Mouse (Mus musculus) liver, embryonic 11.5 days (tissue): Measurements from ENCODE around the gene Mypn. TPM values are rescaled to one million over a fixed set of nuclear protein-coding genes. Genes with fewer than 3 reads are reported as not detected.

Experiments
- ATAC-seq: fragments of 200-750 bp; cut with Nextera tagmentation; replicated peaks from 2 replicates; pipeline ENCODE4 v1.8.0; 2017; ENCODE audit warnings: moderate number of reproducible peaks, mild to moderate bottlenecking, moderate TSS enrichment, moderate library complexity; ENCODE audit not compliant: low FRiP score
- DNase-seq: peaks from one replicate; pipeline ENCODE4 v3.0.0-alpha.2; 2017; ENCODE audit warnings: low spot score
- H3K27ac ChIP-seq: fragments of 300-500 bp; sonication (generic); 2 replicates; pipeline ENCODE4 v1.5.1; 2014; ENCODE audit warnings: mild to moderate bottlenecking, low read depth, low read length, control low read depth
- H3K27me3 ChIP-seq: fragments of 300-500 bp; sonication (generic); replicated peaks from 2 replicates; pipeline ENCODE4 v1.6.1; 2014; ENCODE audit warnings: low read length, mixed read lengths; ENCODE audit not compliant: control insufficient read depth, insufficient read depth
- H3K36me3 ChIP-seq: fragments of 300-500 bp; sonication (generic); 2 replicates; pipeline ENCODE4 v1.6.1; 2014; ENCODE audit warnings: mild to moderate bottlenecking, low read length, moderate library complexity, mixed read lengths; ENCODE audit not compliant: control insufficient read depth, insufficient read depth
- H3K4me1 ChIP-seq: fragments of 300-500 bp; sonication (generic); replicated peaks from 2 replicates; pipeline ENCODE4 v1.6.1; 2014; ENCODE audit warnings: low read length, mixed read lengths; ENCODE audit not compliant: control insufficient read depth, insufficient read depth
- H3K4me2 ChIP-seq: fragments of 300-500 bp; sonication (generic); 2 replicates; pipeline ENCODE4 v1.6.1; 2014; ENCODE audit warnings: mild to moderate bottlenecking, control low read depth, moderate library complexity
- H3K4me3 ChIP-seq: fragments of 300-500 bp; sonication (generic); 2 replicates; pipeline ENCODE4 v1.5.1; 2014; ENCODE audit warnings: low read depth, low read length, control low read depth
- H3K9ac ChIP-seq: fragments of 300-500 bp; sonication (generic); 2 replicates; pipeline ENCODE4 v1.6.1; 2014; ENCODE audit warnings: low read depth, low read length, control low read depth
- H3K9me3 ChIP-seq: fragments of 300-500 bp; sonication (generic); 2 replicates; pipeline ENCODE4 v1.6.1; 2016; ENCODE audit warnings: low read length, inconsistent platforms, mixed read lengths; ENCODE audit not compliant: control insufficient read depth
- WGBS: fragments of 180-500 bp; shearing (Covaris S2); extraction: QIAGEN DNeasy Blood & Tissue Kit; methylation state at CpG from one replicate; pipeline ENCODE4 v1.1.7; 2014; 5-methylcytosine and 5-hydroxymethylcytosine counted together
- polyA plus RNA-seq: library from polyadenylated mRNA; unstranded; fragments of >200 nt; fragmentation: Nextera tagmentation; extraction: Ambion mirVana; gene quantifications from 2 replicates; pipeline ENCODE4 v1.2.1, GENCODE M21; 2014

Gene Mypn
- polyA plus RNA-seq, result 0.16 and 0.30 TPM in 2 replicates

DNA sequence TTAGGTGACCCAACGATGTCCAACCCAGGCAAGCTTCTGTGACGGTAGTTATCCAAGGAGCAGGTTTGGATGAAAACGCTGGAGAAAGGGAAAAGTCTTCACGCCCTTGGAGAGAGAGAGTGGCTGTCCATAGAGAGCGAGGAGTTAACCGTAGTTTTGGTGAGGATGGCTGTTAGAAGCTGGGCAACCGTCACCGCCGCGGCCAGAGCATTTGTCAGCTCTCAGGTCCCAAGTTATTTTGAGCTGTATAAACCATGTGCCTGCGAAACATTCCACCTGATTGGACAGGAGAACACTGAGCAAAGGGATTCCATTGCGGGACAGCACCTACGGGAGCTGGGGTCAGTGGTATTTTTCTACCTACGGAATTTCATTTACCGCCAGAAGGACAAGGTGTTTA lies at the start of gene Mypn:
Mypn (minus strand) TSS at position 225 of the 400 bp plus-strand sequence.
- H3K9me3 ChIP-seq, result no peaks in the 10 kb centered on the region
- no peaks in the 10 kb centered on the region for H3K27me3 ChIP-seq
- H3K9ac ChIP-seq, result no peak within 1 kb of the TSS
- H3K4me2 ChIP-seq, result no peak within 1 kb of the TSS
- no peak for ATAC-seq
- DNase-seq, result no peak
- no peak within 1 kb of the TSS for H3K27ac ChIP-seq
- H3K4me1 ChIP-seq, result 0 out of 2 replicates have a peak, but pooled peaks cover 3% of the 10 kb centered on the region
- WGBS, result 84% methylated on average over 15 of the region's 15 CpGs
- H3K4me3 ChIP-seq, result no peak within 1 kb of the TSS
- no peaks in the 10 kb centered on the region for H3K36me3 ChIP-seq

DNA sequence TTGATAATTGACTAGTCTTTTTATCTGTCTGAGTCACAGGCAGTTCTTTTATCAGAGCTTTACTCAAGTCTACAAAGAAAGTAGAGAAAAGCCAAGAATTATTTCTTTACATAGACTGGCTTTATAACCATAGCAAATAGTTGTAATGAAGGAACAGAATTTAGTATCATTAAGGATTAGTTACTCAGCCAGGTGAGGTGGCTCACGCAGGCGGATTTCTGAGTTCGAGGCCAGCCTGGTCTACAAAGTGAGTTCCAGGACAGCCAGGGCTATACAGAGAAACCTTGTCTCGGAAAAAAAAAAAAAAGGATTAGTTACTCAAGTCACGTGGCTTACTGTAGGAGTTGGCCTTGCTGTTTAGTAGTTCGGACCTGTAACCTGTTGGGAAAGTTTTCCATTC lies 44.7 kb upstream of the Mypn start:
- WGBS, result 90% methylated on average over 6 of the region's 6 CpGs
- DNase-seq (no peak), ATAC-seq (no peak)
- Histone ChIP-seq H3K4me3 (no peak overlapping the region), H3K27me3 (no peaks in the 10 kb centered on the region), H3K27ac (no peak overlapping the region), H3K4me1 (no peaks in the 10 kb centered on the region; the same call in 1 of the 2 replicates), H3K4me2 (no peak overlapping the region), H3K9me3 (no peaks in the 10 kb centered on the region), H3K36me3 (peaks cover 15% of the 10 kb centered on the region), H3K9ac (no peak overlapping the region)

DNA sequence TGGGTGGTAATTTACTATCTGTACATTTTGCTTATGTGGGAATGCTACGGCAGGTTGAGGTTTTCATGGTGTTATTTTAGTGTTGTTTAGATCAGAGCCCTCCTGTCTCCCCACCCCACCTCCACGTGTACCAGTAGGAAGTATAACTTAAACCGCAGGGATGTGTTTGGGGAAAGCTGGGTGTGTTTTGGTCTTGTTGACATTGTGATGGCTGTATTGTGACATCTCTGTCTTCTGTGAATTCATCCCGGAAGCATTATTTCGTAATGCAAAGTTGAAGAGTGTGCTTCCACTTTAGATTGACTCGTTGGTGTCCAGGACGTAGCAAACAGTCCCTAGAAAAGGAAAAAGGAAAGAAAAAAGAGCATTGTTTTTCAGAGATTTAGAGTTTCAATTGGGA lies 43.7 kb upstream of the Mypn start:
- Histone ChIP-seq H3K27me3 (no peaks in the 10 kb centered on the region), H3K27ac (no peak overlapping the region), H3K9ac (no peak overlapping the region), H3K9me3 (no peaks in the 10 kb centered on the region), H3K4me1 (peaks cover 5% of the 10 kb centered on the region; the same call in 1 of the 2 replicates), H3K4me2 (no peak overlapping the region), H3K36me3 (peaks cover 12% of the 10 kb centered on the region; the same call in 1 of the 2 replicates), H3K4me3 (no peak overlapping the region)
- no peak for DNase-seq
- 61% methylated on average over 7 of the region's 7 CpGs for WGBS
- ATAC-seq, result no peak

DNA sequence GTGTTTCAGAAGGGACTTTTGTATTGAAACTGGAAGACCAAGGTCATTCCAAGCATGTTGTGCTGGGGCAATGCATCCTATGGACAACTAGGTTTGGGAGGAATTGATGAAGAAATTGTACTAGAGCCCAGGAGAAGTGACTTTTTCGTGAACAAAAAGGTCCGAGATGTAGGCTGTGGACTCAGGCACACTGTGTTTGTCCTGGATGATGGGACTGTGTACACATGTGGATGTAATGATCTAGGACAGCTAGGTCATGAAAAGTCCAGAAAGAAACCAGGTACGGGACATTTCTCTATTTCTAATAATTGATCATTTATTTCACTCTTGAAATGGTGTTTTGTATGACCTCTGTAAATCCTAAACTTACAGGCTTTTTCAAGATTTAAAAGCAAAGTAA lies 42.1 kb upstream of the Mypn start:
- DNase-seq (no peak), ATAC-seq (no peak)
- Histone ChIP-seq H3K4me1 (peaks cover 5% of the 10 kb centered on the region; the same call in 1 of the 2 replicates), H3K9me3 (no peaks in the 10 kb centered on the region), H3K27me3 (no peaks in the 10 kb centered on the region), H3K4me3 (no peak overlapping the region), H3K4me2 (peak overlapping the region; percentile 16; the same call in 1 of the 2 replicates), H3K9ac (no peak overlapping the region), H3K27ac (no peak overlapping the region), H3K36me3 (peaks cover 12% of the 10 kb centered on the region; the same call in 1 of the 2 replicates)
- 84% methylated on average over 3 of the region's 3 CpGs for WGBS

DNA sequence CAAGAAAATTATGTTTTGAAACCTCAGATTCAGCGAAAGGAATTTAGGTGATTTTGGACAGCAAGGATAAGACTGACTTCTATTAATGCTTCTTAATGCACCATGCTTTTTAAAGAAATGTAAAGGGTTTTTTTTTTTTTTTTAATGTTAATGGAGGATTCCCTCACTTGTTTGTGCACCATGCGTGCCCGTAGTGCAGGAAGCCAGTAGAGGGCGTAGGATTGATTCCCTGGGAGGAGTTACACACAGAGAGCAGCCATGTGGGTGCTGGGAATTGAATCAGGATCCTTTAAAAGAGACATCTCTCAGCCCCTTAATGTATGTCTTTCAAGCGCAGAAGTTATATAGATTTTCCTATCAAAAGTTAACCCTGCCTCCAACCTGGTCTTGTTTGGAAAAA lies 41.0 kb upstream of the Mypn start:
- Histone ChIP-seq H3K9me3 (no peaks in the 10 kb centered on the region), H3K9ac (peak overlapping the region; percentile 78), H3K4me3 (peak overlapping the region; percentile 76), H3K36me3 (peaks cover 5% of the 10 kb centered on the region; the same call in 1 of the 2 replicates), H3K4me2 (peak overlapping the region; percentile 87), H3K27ac (peak overlapping the region; percentile 91; the same call in 1 of the 2 replicates), H3K27me3 (no peaks in the 10 kb centered on the region), H3K4me1 (peaks cover 5% of the 10 kb centered on the region; the same call in 1 of the 2 replicates)
- 10% methylated on average over 5 of the region's 5 CpGs for WGBS
- ATAC-seq (no peak), DNase-seq (no peak)

DNA sequence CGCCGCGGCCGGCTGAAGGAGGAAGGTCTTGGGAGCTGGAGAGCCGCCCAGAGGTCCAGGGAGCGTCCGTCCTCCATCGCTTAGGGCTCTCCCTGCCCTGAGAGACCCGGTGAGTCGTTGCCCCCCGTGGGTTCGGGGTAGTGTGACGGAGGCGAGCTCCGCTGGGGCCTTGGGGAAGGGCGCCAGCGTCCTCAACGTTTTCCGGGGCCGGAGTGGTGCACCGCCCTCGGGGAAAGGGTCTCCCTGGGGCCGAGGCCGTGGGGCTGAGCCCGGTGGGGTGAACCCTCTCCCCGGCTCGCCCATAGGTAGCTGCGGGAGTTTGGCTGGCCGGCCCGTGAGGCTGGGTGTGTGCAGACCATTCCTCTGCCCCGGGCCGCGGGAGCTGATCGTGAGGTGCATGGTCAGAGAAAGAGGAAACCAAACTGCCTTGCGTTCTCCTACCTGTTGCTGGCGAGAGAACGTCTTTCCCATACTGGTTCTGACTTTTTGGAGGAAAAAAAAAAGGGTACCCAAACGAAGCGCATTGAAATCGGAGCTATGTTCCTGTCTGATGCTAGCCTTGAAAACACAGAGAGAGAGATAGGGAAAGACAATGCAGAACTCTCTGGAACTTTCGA lies 40.4 kb upstream of the Mypn start:
- Histone ChIP-seq H3K4me2 (peak overlapping the region; percentile 87), H3K27ac (peak overlapping the region; percentile 91), H3K4me3 (peak overlapping the region; percentile 76), H3K9ac (peak overlapping the region; percentile 78), H3K4me1 (peaks cover 5% of the 10 kb centered on the region; the same call in 1 of the 2 replicates), H3K27me3 (no peaks in the 10 kb centered on the region), H3K36me3 (peaks cover 4% of the 10 kb centered on the region; the same call in 1 of the 2 replicates), H3K9me3 (no peaks in the 10 kb centered on the region)
- peak; percentile 66 for ATAC-seq
- under 1% methylated on average over 41 of the region's 41 CpGs for WGBS
- peak; percentile 80 for DNase-seq

DNA sequence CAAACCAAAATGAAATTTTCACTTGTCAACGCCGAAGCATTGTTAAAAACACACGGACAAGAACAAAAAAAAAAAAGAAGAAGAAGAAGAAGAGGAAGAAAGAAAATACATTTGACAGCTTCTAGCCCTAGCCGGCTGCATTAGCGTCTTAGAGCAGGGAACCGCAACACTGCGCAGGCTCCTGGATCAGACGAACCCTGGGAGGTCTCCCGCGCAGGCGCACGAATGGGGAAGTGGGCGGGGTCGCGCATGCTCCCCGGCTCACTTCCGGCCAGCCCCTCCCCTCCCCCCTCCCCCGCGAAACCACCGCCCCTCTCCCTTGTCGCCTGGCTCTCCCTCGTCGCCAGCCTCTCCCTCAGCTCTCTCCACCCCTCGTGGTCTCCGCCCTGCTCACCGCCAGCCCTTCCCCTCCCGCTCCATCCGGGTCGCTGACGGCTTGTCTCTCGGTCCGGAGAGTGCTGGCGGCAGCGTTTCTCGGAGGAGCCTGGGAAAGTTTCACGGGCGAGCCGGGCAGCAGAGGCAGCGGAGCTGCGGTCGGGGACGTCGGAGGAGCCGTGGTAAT lies 39.8 kb upstream of the Mypn start, which contains the start of gene Herc4:
Herc4 (plus strand) TSS at position 318 of the 562 bp plus-strand sequence.
- DNase-seq, result peak; percentile 96
- peak; percentile 99 for ATAC-seq
- under 1% methylated on average over 44 of the region's 44 CpGs for WGBS
- Histone ChIP-seq H3K4me1 (peaks cover 5% of the 10 kb centered on the region; the same call in 1 of the 2 replicates), H3K27me3 (no peaks in the 10 kb centered on the region), H3K4me3 (peak within 1 kb of the TSS; percentile 76), H3K4me2 (peak within 1 kb of the TSS; percentile 87), H3K9me3 (no peaks in the 10 kb centered on the region), H3K27ac (peak within 1 kb of the TSS; percentile 91), H3K9ac (peak within 1 kb of the TSS; percentile 78), H3K36me3 (peaks cover 4% of the 10 kb centered on the region; the same call in 1 of the 2 replicates)

DNA sequence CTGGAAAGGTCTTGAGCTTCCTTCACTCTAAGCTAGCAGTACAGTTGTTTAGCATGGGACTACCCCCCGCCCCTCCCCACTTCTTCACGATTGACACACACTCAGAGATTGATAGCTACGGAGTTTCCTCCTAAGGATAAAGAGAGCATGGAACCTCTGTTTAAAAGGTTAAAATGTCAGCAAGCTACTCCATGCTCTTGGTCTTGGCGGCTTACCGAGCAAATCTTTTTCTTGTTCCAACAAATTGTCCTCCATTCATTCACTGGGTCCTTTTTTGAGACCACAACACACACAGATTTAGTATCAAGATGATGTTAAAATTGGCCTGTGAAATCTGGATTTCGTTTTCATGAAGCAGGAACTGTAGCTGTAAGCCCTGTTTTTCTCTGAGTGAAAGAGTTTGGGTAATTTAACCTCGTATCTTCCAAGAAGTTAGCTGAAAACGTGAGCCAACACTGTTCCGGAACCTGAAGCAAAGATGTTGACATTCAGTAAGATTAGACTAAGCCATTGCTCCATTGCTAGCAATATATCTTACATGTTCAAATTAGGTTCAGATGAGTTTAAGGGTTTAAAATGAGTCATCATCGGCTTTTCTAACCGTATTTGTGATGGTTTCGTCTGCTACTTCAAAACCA lies 39.2 kb upstream of the Mypn start:
- peak overlapping the region; percentile 76 for H3K4me3 ChIP-seq
- H3K9ac ChIP-seq, result peak overlapping the region; percentile 61
- no peak for ATAC-seq
- H3K36me3 ChIP-seq, result peaks cover 4% of the 10 kb centered on the region; the same call in 1 of the 2 replicates
- peaks cover 5% of the 10 kb centered on the region; the same call in 1 of the 2 replicates for H3K4me1 ChIP-seq
- no peaks in the 10 kb centered on the region for H3K9me3 ChIP-seq
- no peak overlapping the region for H3K27ac ChIP-seq
- no peak for DNase-seq
- WGBS, result 24% methylated on average over 12 of the region's 12 CpGs
- peak overlapping the region; percentile 87 for H3K4me2 ChIP-seq
- H3K27me3 ChIP-seq, result no peaks in the 10 kb centered on the region
